Mouse (Mus musculus): Measurements from ENCODE around the gene Shank3. TPM values are rescaled to one million over a fixed set of nuclear protein-coding genes. Genes with fewer than 3 reads are reported as not detected.

Gene Shank3
- polyA plus RNA-seq, 1 experiment, result 5.6 TPM

- H3K27me3 ChIP-seq (ENCODE audit: control insufficient read depth, insufficient read depth, low read length, poor library complexity, severe bottlenecking), result no peaks in the 10 kb centered on the region
- H3K4me3 ChIP-seq (ENCODE audit: low read depth, low read length), result no peak overlapping the region
- H3K4me1 ChIP-seq (ENCODE audit: control insufficient read depth, insufficient read depth, low read length), result no peaks in the 10 kb centered on the region
- no peak overlapping the region for H3K9ac ChIP-seq (ENCODE audit: low read depth, poor library complexity, severe bottlenecking)
- no peak overlapping the region for H3K27ac ChIP-seq (ENCODE audit: insufficient read depth, low read length)
- TF ChIP-seq EP300 (IDR thresholded peaks at IDR 0.05; ENCODE audit: insufficient read depth, low read depth, low read length), result no peak
- no peak for TF ChIP-seq CTCF (IDR thresholded peaks at IDR 0.05; ENCODE audit: low read depth, low read length)
- TF ChIP-seq POLR2A (IDR thresholded peaks at IDR 0.05; ENCODE audit: insufficient read depth, low read length), result no peak
- no peaks in the 10 kb centered on the region for H3K36me3 ChIP-seq (ENCODE audit: control insufficient read depth, insufficient read depth, low read length, poor library complexity, severe bottlenecking)
- H3K9me3 ChIP-seq (replicated peaks; ENCODE audit: control insufficient read depth, insufficient read depth, low read length, poor library complexity, severe bottlenecking), result no peaks in the 10 kb centered on the region
Observed at GRCm38 (mm10) chr15:89465052-89465451, 34.4 kb upstream of the Shank3 start.

DNA sequence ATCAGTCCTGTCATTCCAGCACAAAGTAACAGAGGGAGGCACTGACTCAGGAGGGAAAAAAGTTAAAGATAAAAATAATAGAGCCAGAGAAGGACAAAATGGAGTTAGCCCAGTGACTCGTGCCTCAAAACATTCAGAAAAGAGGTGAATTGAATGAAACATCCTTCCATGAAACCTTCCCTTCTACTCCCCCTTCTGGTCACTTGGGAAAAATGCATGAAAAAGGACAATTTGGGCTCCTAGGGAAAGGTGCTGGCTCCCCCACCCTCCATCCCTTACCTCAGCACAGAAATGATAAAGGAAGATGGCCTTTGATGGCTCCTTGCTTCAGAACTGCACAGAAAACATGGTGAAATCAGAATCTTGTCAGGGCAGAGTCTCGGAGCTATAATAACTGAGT is 30.8 kb upstream of the Shank3 start:
- Histone ChIP-seq H3K4me1 (ENCODE audit: control insufficient read depth, insufficient read depth, low read length) (no peaks in the 10 kb centered on the region), H3K9me3 (replicated peaks; ENCODE audit: control insufficient read depth, insufficient read depth, low read length, poor library complexity, severe bottlenecking) (0 out of 2 replicates have a peak, but pooled peaks cover 2% of the 10 kb centered on the region), H3K27me3 (ENCODE audit: control insufficient read depth, insufficient read depth, low read length, poor library complexity, severe bottlenecking) (no peaks in the 10 kb centered on the region), H3K9ac (ENCODE audit: low read depth, poor library complexity, severe bottlenecking) (no peak overlapping the region), H3K4me3 (ENCODE audit: low read depth, low read length) (no peak overlapping the region), H3K36me3 (ENCODE audit: control insufficient read depth, insufficient read depth, low read length, poor library complexity, severe bottlenecking) (no peaks in the 10 kb centered on the region), H3K27ac (ENCODE audit: insufficient read depth, low read length) (no peak overlapping the region)
- TF ChIP-seq POLR2A (IDR thresholded peaks at IDR 0.05; ENCODE audit: insufficient read depth, low read length) (no peak), EP300 (IDR thresholded peaks at IDR 0.05; ENCODE audit: insufficient read depth, low read depth, low read length) (no peak), CTCF (IDR thresholded peaks at IDR 0.05; ENCODE audit: low read depth, low read length) (no peak)

GRCm38 (mm10) chr15:89471476-89471875 is 27.9 kb upstream of the Shank3 start:
- no peak overlapping the region for H3K27ac ChIP-seq (ENCODE audit: insufficient read depth, low read length)
- no peaks in the 10 kb centered on the region for H3K36me3 ChIP-seq (ENCODE audit: control insufficient read depth, insufficient read depth, low read length, poor library complexity, severe bottlenecking)
- H3K4me1 ChIP-seq (ENCODE audit: control insufficient read depth, insufficient read depth, low read length), result no peaks in the 10 kb centered on the region
- no peak overlapping the region for H3K9ac ChIP-seq (ENCODE audit: low read depth, poor library complexity, severe bottlenecking)
- no peak overlapping the region for H3K4me3 ChIP-seq (ENCODE audit: low read depth, low read length)
- H3K27me3 ChIP-seq (ENCODE audit: control insufficient read depth, insufficient read depth, low read length, poor library complexity, severe bottlenecking), result no peaks in the 10 kb centered on the region
- TF ChIP-seq CTCF (IDR thresholded peaks at IDR 0.05; ENCODE audit: low read depth, low read length) (no peak), EP300 (IDR thresholded peaks at IDR 0.05; ENCODE audit: insufficient read depth, low read depth, low read length) (no peak), POLR2A (IDR thresholded peaks at IDR 0.05; ENCODE audit: insufficient read depth, low read length) (no peak)
- 0 out of 2 replicates have a peak, but pooled peaks cover 2% of the 10 kb centered on the region for H3K9me3 ChIP-seq (replicated peaks; ENCODE audit: control insufficient read depth, insufficient read depth, low read length, poor library complexity, severe bottlenecking)

GRCm38 (mm10) chr15:89473370-89473769 is 26.1 kb upstream of the Shank3 start:
- Histone ChIP-seq H3K9ac (ENCODE audit: low read depth, poor library complexity, severe bottlenecking) (no peak overlapping the region), H3K4me1 (ENCODE audit: control insufficient read depth, insufficient read depth, low read length) (no peaks in the 10 kb centered on the region)

GRCm38 (mm10) chr15:89473921-89474320 is 25.5 kb upstream of the Shank3 start:
- Histone ChIP-seq H3K4me1 (ENCODE audit: control insufficient read depth, insufficient read depth, low read length) (no peaks in the 10 kb centered on the region), H3K9me3 (replicated peaks; ENCODE audit: control insufficient read depth, insufficient read depth, low read length, poor library complexity, severe bottlenecking) (0 out of 2 replicates have a peak, but pooled peaks cover 2% of the 10 kb centered on the region), H3K4me3 (ENCODE audit: low read depth, low read length) (no peak overlapping the region), H3K27ac (ENCODE audit: insufficient read depth, low read length) (no peak overlapping the region), H3K9ac (ENCODE audit: low read depth, poor library complexity, severe bottlenecking) (no peak overlapping the region), H3K36me3 (ENCODE audit: control insufficient read depth, insufficient read depth, low read length, poor library complexity, severe bottlenecking) (no peaks in the 10 kb centered on the region), H3K27me3 (ENCODE audit: control insufficient read depth, insufficient read depth, low read length, poor library complexity, severe bottlenecking) (no peaks in the 10 kb centered on the region)
- no peak for TF ChIP-seq CTCF (IDR thresholded peaks at IDR 0.05; ENCODE audit: low read depth, low read length)

More at GRCm38 (mm10) chr15:89473370-89473769, 26.1 kb upstream of the Shank3 start:
- Histone ChIP-seq H3K36me3 (ENCODE audit: control insufficient read depth, insufficient read depth, low read length, poor library complexity, severe bottlenecking) (no peaks in the 10 kb centered on the region), H3K27ac (ENCODE audit: insufficient read depth, low read length) (no peak overlapping the region), H3K27me3 (ENCODE audit: control insufficient read depth, insufficient read depth, low read length, poor library complexity, severe bottlenecking) (no peaks in the 10 kb centered on the region), H3K4me3 (ENCODE audit: low read depth, low read length) (no peak overlapping the region), H3K9me3 (replicated peaks; ENCODE audit: control insufficient read depth, insufficient read depth, low read length, poor library complexity, severe bottlenecking) (0 out of 2 replicates have a peak, but pooled peaks cover 2% of the 10 kb centered on the region)
- no peak for TF ChIP-seq EP300 (IDR thresholded peaks at IDR 0.05; ENCODE audit: insufficient read depth, low read depth, low read length)
- no peak for TF ChIP-seq CTCF (IDR thresholded peaks at IDR 0.05; ENCODE audit: low read depth, low read length)
- TF ChIP-seq POLR2A (IDR thresholded peaks at IDR 0.05; ENCODE audit: insufficient read depth, low read length), result no peak

DNA sequence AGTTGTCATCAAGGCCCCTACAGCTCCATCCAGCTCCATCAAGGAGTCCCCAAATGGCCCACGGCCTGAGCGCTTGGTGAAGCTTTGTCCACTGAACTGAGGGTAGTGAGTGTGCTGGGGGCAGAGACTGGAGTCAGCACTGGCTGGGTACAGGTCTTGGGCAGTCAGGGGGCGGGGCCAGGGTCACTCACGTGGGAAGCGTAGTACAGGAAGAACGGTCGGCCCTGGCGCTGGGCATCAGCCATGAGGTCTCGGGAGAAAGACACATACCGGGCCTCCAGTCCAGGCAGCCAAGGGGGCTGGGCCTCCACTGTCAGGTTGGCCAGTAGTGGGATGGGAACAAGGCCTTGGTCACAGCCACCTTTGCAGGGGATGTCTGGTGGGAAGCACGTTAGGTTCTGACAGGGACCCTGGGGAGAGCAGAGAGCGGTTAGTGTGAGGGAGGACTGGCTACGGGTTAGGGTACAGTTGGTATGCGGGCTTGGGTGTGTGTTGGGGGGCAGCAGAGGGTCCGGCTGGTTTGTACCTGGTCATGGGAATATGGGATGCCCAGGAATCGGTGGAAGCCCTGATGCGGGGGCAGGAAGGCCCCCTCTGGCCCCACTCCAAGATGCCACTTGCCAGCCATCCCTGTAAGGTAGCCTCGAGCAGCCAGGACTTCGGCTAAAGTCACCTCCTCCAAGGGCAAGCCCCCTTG is 24.7 kb upstream of the Shank3 start:
- TF ChIP-seq EP300 (IDR thresholded peaks at IDR 0.05; ENCODE audit: insufficient read depth, low read depth, low read length), result no peak
- no peak for TF ChIP-seq POLR2A (IDR thresholded peaks at IDR 0.05; ENCODE audit: insufficient read depth, low read length)
- TF ChIP-seq CTCF (IDR thresholded peaks at IDR 0.05; ENCODE audit: low read depth, low read length), result no peak
- no peak overlapping the region for H3K4me3 ChIP-seq (ENCODE audit: low read depth, low read length)
- 0 out of 2 replicates have a peak, but pooled peaks cover 2% of the 10 kb centered on the region for H3K9me3 ChIP-seq (replicated peaks; ENCODE audit: control insufficient read depth, insufficient read depth, low read length, poor library complexity, severe bottlenecking)
- H3K27me3 ChIP-seq (ENCODE audit: control insufficient read depth, insufficient read depth, low read length, poor library complexity, severe bottlenecking), result no peaks in the 10 kb centered on the region
- no peaks in the 10 kb centered on the region for H3K4me1 ChIP-seq (ENCODE audit: control insufficient read depth, insufficient read depth, low read length)
- no peak overlapping the region for H3K9ac ChIP-seq (ENCODE audit: low read depth, poor library complexity, severe bottlenecking)
- no peak overlapping the region for H3K27ac ChIP-seq (ENCODE audit: insufficient read depth, low read length)
- no peaks in the 10 kb centered on the region for H3K36me3 ChIP-seq (ENCODE audit: control insufficient read depth, insufficient read depth, low read length, poor library complexity, severe bottlenecking)

Measured in ES-Bruce4 (cell line).